Mouse (Mus musculus) cerebellum, adult 11 months (tissue): Measurements from ENCODE around the gene Ifnl2.

ENCODE experiments used
- DNase-seq: peaks from one replicate; pipeline ENCODE4 v3.0.0; 2022

Gene Ifnl2

DNA sequence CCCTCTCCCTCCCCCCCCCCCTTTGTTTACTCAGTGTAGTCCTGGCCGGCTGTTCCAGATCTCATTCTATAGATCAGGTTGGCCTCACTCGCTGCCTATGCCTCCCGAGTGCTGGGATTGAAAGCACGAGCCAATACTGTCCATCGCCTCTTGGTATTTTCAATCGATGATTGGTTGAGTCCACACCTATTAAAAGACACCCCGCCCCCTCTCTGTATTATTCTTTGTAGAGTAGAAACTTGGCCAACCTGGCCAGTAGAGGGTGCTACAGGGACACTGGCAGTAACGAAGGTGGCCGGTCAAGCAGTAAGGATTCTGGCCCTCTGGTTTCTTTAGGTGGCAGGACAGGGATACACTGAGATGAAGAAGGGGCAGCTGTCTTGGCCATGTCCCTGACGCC is 19.8 kb downstream of the Ifnl2 start:
- DNase-seq, result peak; percentile 69

DNA sequence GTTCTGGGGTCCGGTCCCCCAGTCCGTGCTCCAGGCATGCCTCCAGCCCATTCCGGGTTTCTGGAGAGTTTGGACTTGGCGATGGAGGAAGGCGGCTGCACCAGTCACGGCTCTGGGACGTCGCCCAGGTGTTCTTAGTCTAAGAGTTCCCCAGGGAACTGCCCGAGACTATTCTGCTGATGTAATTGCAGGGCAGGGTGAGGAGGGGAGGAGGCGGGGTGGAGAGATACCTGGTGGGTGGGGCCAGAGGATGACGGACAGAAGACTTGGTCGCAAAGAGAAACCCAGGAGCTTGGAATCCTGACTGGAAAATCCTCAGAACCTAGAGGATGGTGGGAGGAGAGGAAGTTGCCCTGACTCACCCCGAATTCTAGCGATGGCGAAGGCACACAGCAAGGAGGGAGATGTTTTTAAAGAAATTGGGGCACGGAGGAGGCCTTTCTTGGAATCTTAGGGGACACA is 22.2 kb downstream of the Ifnl2 start:
- no peak for DNase-seq

DNA sequence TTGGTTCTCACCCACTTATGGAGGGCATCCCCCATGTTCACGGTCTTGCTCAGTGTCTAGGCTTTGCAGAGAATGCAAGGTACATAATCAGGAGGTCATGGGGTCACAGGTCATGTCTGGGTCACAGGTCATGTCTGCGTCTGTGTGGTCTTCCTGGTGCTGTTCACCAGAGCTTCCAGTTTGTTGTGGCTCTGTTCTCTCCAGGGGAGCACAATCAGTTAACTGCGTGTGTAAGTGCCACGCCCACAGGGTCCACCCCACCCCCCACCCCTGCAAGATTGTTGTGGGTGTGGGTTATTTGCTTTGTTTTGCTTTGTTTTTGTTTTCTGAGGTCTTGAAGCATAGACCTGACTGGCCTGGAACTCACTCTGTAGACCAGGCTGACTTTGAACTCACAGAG is 26.1 kb downstream of the Ifnl2 start:
- no peak for DNase-seq

DNA sequence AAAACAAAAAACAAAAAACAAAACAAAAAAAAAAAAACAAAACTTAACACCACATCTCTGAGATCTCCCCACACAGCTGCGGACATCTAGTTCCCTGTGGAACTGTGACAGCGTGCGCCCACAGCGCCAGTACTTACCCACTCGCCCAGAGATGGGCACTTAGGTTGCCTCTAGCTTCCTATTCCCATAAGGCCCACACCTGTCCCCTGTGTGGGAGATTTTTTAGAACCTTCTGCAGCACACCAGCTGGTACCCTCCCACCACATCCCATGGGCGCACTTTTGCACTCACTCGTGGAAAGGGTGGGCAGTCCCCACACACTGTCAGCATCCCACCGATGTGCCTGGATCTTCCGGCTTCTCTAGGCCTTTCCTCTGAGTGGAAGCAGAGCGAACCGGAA is 27.4 kb downstream of the Ifnl2 start:
- DNase-seq, result no peak

DNA sequence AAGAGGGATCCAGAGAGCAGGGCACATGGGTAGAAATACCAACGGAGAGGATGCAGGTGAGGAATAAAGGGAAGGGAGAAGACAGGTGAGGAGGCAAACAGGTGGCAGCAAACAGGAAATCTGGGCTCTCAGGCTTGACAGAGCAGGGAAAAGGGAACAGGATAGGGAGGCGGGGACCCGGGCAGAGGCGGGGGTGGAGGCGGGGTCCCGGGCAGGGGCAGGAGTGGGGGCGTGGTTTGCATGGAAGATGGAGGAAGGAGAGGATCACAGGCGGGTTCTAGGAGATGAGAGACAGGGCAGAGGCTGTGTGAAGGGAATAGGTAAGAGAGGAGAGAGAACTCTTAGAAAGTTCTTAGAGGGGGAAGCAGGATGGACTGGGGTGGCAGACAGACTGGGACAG is 31.4 kb downstream of the Ifnl2 start:
- no peak for DNase-seq

DNA sequence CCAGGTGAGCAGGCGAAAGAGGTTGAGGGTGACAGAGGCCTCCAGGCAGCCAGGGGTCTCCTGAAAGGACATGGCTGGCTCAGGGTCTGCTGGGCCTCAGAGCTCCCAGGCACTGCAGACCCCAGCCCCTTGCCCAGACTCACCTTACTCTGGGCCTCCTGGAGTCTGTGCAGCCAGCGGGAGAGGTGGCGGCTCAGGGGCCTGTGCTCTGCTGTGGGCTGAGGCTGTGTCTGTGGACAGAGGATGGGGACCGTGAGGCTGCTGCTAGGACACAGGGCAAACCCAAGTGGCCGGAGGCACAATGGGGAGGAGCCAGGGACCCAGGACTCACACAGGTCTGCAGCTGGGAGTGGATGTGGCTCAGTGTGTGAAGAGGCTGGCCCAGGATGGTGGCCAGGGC is 32.9 kb downstream of the Ifnl2 start:
- DNase-seq, result no peak

DNA sequence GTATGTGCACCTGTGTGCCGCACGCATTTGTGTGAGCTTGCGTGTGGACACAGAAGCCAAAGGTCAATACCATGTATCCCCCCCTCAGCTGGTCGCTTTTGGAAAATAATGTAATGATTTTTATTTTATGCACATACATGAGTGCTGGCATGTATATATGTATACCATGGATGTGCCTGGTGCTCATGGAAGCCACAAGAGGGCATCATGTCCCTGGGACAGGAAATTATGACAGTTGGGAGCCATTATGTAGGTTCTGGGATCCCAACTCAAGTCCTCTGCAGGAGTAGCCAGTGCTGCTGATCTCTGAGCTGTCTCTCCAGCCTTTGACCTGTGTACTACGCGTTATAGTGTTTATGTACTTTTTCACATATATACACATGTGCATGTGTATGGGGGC is 34.1 kb downstream of the Ifnl2 start:
- no peak for DNase-seq

DNA sequence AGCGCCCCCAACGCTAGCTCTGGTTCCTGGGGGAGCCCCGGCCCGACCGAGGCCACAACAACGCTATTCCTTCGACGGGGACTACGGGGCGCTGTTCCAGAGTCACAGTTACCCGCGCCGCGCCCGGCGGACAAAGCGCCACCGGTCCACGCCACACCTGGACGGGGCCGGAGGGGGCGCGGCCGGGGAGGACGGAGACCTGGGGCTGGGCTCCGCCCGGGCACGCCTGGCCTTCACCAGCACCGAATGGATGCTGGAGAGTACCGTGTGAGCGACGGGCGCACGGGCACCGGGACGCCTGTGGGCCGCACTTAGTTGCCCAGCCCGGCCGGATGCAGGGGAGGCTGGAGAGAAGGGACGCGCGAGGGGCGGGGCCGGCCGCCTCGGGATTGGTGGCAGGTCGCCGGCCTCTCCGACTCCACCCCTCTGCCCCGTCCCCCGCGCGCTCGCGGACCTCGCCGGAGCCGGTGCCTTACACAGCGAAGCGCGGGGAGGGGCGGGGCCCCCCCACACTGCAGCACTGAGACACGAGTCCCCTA is 43.0 kb downstream of the Ifnl2 start:
- DNase-seq, result no peak

DNA sequence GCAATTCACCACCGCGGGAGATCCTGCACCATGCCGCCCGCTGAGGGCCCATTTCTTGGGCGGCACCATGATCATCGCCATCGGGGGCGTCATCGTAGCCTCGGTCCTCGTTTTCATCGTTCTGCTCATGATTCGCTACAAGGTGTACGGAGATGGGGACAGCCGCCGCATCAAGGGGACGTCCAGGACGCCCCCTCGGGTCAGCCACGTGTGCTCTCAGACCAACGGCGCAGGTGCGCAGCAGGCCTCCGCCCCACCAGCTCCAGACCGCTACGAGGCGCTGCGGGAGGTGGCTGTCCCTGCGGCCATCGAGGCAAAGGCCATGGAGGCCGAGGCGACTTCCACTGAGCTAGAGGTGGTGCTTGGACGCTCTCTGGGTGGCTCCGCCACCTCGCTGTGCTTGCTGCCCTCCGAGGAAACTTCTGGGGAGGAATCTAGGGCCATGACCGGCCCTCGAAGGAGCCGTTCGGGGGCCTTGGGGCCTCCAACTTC is 43.5 kb downstream of the Ifnl2 start:
- DNase-seq, result no peak

DNA sequence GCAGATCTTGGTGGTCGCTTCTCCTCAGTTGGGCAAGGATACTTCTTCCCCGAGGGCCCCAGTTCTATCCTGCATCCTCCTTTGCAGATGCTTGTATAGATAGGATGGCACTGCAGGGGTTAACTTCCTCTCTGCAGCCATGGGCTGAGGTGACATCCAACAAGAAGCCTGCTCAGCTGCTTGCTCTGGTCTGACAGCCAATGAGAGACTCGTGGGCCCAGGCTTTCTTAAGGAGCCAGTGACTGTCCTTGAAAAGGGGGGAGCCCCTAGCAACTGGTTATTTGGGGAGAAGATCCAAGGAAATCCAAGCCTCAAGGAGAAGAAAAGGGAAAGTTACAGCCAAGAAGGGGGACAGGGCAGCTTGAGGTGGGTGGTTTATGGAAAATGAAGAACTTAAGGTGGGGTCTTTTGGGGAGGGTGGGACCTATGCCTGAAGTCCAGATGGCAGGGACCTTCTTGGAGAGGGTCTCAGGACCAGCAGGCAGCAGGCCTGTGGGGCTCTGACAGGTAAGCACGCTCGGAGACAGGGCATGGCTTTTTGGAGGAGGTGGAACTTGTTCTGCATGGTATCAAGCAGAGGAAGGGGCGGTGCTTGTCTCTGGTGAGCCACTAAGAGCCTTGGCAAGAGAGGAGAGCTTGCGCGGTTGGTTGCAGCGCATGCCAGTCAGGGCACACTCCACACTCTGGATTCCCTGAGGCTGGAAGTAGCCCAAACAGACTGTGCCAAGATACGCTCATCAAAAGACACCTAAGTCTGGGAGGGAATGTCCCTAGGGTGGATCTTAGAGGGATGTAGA is 45.6 kb downstream of the Ifnl2 start:
- DNase-seq, result peak; percentile 85

DNA sequence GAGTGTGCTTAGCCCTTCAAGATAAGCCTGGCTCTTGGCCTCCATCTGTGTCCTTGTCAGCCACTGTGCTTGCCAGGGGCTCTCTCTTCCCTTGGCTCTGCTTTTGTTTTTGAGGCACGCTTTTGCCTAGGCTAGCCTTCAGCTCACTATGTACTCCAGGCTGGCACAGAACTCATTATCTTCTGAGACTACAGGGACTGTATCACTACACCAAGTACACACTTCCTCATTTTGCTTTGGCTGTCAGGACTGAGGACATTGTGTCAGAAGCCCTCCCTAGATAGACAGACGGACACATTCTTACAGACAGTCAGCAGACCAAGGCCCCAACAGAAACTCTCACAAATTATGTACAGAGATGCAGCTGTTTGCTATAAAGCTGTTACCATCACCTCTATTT is 47.5 kb downstream of the Ifnl2 start:
- DNase-seq, result no peak

DNA sequence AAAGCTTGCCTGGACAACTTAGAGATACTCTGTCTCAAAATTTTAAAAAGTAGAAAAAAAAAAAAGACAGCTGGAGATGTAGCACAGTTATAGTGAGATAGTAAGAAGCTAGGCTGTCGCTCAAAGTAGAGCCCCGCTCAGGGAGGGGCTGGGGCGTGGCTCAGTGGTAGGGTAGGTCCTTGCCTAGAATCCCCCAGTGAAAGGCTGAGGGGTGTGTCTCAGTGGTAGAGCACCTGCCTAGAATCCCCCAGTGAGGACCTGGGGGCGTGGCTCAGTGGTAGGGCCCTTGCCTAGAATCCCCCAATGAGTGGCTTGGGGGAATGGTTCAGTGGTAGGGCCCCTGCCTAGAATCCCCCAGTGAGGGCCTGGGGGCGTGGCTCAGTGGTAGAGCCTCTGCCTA is 49.9 kb downstream of the Ifnl2 start:
- no peak for DNase-seq
